Mouse (Mus musculus): ENCODE data around the gene Cdk5rap2. TPM values are rescaled to one million over a fixed set of nuclear protein-coding genes. Genes with fewer than 3 reads are reported as not detected.

Cdk5rap2 gene
- total RNA-seq, 2 experiments from 2014 or later, result 5.4 TPM

DNA sequence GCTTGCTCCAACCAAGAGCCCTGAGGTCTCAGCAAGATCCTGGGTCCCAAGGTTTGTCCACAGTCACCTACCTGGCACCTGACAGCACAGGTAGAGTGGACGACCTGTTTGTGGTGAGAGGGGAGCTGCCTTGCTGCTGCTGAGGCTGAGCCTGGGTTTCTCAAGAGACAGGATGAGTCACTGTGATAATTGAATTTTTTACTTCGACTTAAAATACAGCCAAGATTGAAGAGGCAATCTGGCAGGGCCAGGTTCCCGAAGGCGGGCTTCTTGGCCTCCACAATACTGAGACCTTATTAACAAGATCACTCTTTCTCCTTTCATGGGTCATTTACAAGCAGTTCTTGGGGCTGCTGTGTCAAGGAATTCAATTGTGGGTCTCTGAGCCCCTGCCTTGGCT, 190.5 kb downstream of the Cdk5rap2 start:
- peak in 1 of 2 experiments; percentile 18 for DNase-seq
- intact Hi-C loops (cut with DNase I), result no loop called here

- intact Hi-C loops (cut with DNase I), result no loop called here
- no peak for DNase-seq
These were observed 224.3 kb downstream of the Cdk5rap2 start for GRCm38 (mm10) chr4:70185971-70186370.

Other genes with a start within 250 kb of the Cdk5rap2 start
- gene Megf9, start 124.6 kb upstream of the Cdk5rap2 start, total RNA-seq (2021), result 10 to 100 TPM; 14.8 to 15.6 TPM